10 mouse cellular contexts compared by ENCODE assay signal in genomic region chr6:72232870-72233269, GRCm38 (mm10). TPM values are rescaled to one million over a fixed set of nuclear protein-coding genes. Genes with fewer than 3 reads are reported as not detected.
DNase-seq lines count a peak whose midpoint lies in the region; ATAC-seq lines count a peak whose summit lies in the region.
"Had no signal": no experiment of that assay in that cellular context is flagged by ENCODE, and none has a peak within 500 bp of the region (broad histone marks: within the 10 kb centered on the region; RNA-seq: fewer than 3 reads in every experiment).

No protein-coding gene starts in this region.

- ATAC-seq in kidney, embryonic 16.5 days (ENCODE audit: low FRiP score, low TSS enrichment) = no peak
- ATAC-seq in embryonic facial prominence, embryonic 13.5 days (ENCODE audit: insufficient number of reproducible peaks, insufficient read depth, low FRiP score, low TSS enrichment, low read depth) = no peak
- no peak for ATAC-seq in hindbrain, embryonic 12.5 days (ENCODE audit: low FRiP score)
- no peak for ATAC-seq in midbrain, embryonic 12.5 days (ENCODE audit: low FRiP score, low read depth)

- no peaks in the 10 kb centered on the region for H3K9me3 ChIP-seq in kidney, embryonic 16.5 days (ENCODE audit: low read length)
- no peaks in the 10 kb centered on the region for H3K9me3 ChIP-seq in embryonic facial prominence, embryonic 13.5 days
- H3K9me3 ChIP-seq in hindbrain, embryonic 12.5 days (replicated peaks) = no peaks in the 10 kb centered on the region
- no peaks in the 10 kb centered on the region for H3K9me3 ChIP-seq in midbrain, embryonic 12.5 days

- H3K4me3 ChIP-seq in kidney, embryonic 16.5 days (ENCODE audit: low read length) = peak overlapping the region; percentile 64
- H3K4me3 ChIP-seq in embryonic facial prominence, embryonic 13.5 days = peak overlapping the region; percentile 61
- H3K4me3 ChIP-seq in hindbrain, embryonic 12.5 days = peak overlapping the region; percentile 57; the same call in 1 of the 2 replicates
- peak overlapping the region; percentile 60 for H3K4me3 ChIP-seq in midbrain, embryonic 12.5 days

- H3K4me1 ChIP-seq in kidney, embryonic 16.5 days (ENCODE audit: insufficient read depth, low read length) = peaks cover 45% of the 10 kb centered on the region
- H3K4me1 ChIP-seq in embryonic facial prominence, embryonic 13.5 days = peaks cover 61% of the 10 kb centered on the region
- H3K4me1 ChIP-seq in hindbrain, embryonic 12.5 days = peaks cover 55% of the 10 kb centered on the region
- peaks cover 51% of the 10 kb centered on the region for H3K4me1 ChIP-seq in midbrain, embryonic 12.5 days

- peak overlapping the region; percentile 98 for H3K4me2 ChIP-seq in kidney, embryonic 16.5 days (replicated peaks; ENCODE audit: low read depth, low read length)
- peak overlapping the region; percentile 93 for H3K4me2 ChIP-seq in embryonic facial prominence, embryonic 13.5 days
- H3K4me2 ChIP-seq in hindbrain, embryonic 12.5 days (replicated peaks) = peak overlapping the region; percentile 100
- peak overlapping the region; percentile 99 for H3K4me2 ChIP-seq in midbrain, embryonic 12.5 days (replicated peaks)

- peak overlapping the region; percentile 73; the same call in 1 of the 2 replicates for H3K9ac ChIP-seq in kidney, embryonic 16.5 days (replicated peaks; ENCODE audit: low read length)
- no peak overlapping the region for H3K9ac ChIP-seq in embryonic facial prominence, embryonic 13.5 days
- 0 out of 2 replicates have a peak overlapping the region, but pooled peaks have one; percentile 49 for H3K9ac ChIP-seq in hindbrain, embryonic 12.5 days
- no peak overlapping the region for H3K9ac ChIP-seq in midbrain, embryonic 12.5 days (replicated peaks)

- no peak for DNase-seq in kidney, adult 11 months
- no peak for DNase-seq in left cerebral cortex, adult 9 months (ENCODE audit: low spot score in 2 of 2)
- no peak for DNase-seq in frontal cortex, adult 2 months (ENCODE audit: extremely low spot score in 1 of 2, low spot score in 1 of 2)
- no peak for DNase-seq in adrenal gland, adult 18-20 months (ENCODE audit: low spot score in 2 of 2)

- no peaks in the 10 kb centered on the region for H3K36me3 ChIP-seq in kidney, embryonic 16.5 days (ENCODE audit: insufficient read depth, low read length)
- no peaks in the 10 kb centered on the region for H3K36me3 ChIP-seq in embryonic facial prominence, embryonic 13.5 days
- no peaks in the 10 kb centered on the region for H3K36me3 ChIP-seq in hindbrain, embryonic 12.5 days
- no peaks in the 10 kb centered on the region for H3K36me3 ChIP-seq in midbrain, embryonic 12.5 days

- 64% methylated on average over 5 of the region's 5 CpGs for WGBS in kidney, embryonic 16.5 days
- 67% methylated on average over 5 of the region's 5 CpGs for WGBS in embryonic facial prominence, embryonic 13.5 days
- 52% methylated on average over 5 of the region's 5 CpGs for WGBS in hindbrain, embryonic 12.5 days
- 56% methylated on average over 5 of the region's 5 CpGs for WGBS in midbrain, embryonic 12.5 days

- no peak overlapping the region for H3K27ac ChIP-seq in kidney, embryonic 16.5 days (ENCODE audit: low read length)
- no peak overlapping the region for H3K27ac ChIP-seq in embryonic facial prominence, embryonic 13.5 days
- H3K27ac ChIP-seq in hindbrain, embryonic 12.5 days = no peak overlapping the region
- H3K27ac ChIP-seq in midbrain, embryonic 12.5 days (replicated peaks) = no peak overlapping the region
- H3K27ac ChIP-seq: left cerebral cortex, adult 2 months had no signal

- H3K27me3 ChIP-seq in kidney, embryonic 16.5 days (ENCODE audit: insufficient read depth, low read length) = peaks cover 12% of the 10 kb centered on the region
- peaks cover 31% of the 10 kb centered on the region for H3K27me3 ChIP-seq in embryonic facial prominence, embryonic 13.5 days
- peaks cover 73% of the 10 kb centered on the region for H3K27me3 ChIP-seq in hindbrain, embryonic 12.5 days
- peaks cover 79% of the 10 kb centered on the region for H3K27me3 ChIP-seq in midbrain, embryonic 12.5 days

RNA-seq across cellular contexts. Expression of gene Atoh8, which starts 2.5 kb away (rescaled TPM):
- polyA plus RNA-seq in kidney, embryonic 16.5 days (2015; fragmentation: Nextera tagmentation; extraction: Ambion mirVana) = 24.2 and 25.3 TPM in 2 replicates
- polyA plus RNA-seq in embryonic facial prominence, embryonic 13.5 days (2015; fragmentation: Nextera tagmentation; extraction: Ambion mirVana) = 17.6 and 19.8 TPM in 2 replicates
- polyA plus RNA-seq in hindbrain, embryonic 12.5 days (2016; fragmentation: Nextera tagmentation; extraction: Ambion mirVana) = 12.4 and 13.7 TPM in 2 replicates
- 6.2 and 8.6 TPM in 2 replicates for polyA plus RNA-seq in midbrain, embryonic 12.5 days (2016; fragmentation: Nextera tagmentation; extraction: Ambion mirVana)
- polyA plus RNA-seq in frontal cortex, adult 2 months (2012; rRNA removed) = 1.5 and 2.3 TPM in 2 replicates
- total RNA-seq in adrenal gland, adult 18-20 months (2021) = 1 to 10 TPM; 2.9 to 3.7 TPM
- total RNA-seq: neutrophil, adult 5-6 weeks had no signal

Comparison
In these comparisons a context has a peak if more than half of its experiments do, and no peak if none do; other contexts are left out.
1. H3K9ac ChIP-seq: peak in kidney, embryonic 16.5 days (single experiment) and hindbrain, embryonic 12.5 days (single experiment); none in embryonic facial prominence, embryonic 13.5 days (single experiment) and midbrain, embryonic 12.5 days (single experiment).
2. Peak in every context shown above with its lines, with median percentiles within 50 percentile points of each other: H3K4me2 ChIP-seq and H3K4me3 ChIP-seq.